Mouse (Mus musculus): Measurements from ENCODE around the gene Cabp1.

- TF ChIP-seq CTCF (IDR thresholded peaks at IDR 0.05) (no peak), EP300 (IDR thresholded peaks at IDR 0.05) (no peak)
Measured at GRCm38 (mm10) chr5:115126578-115127312, 67.4 kb downstream of the Cabp1 start.
